Mouse (Mus musculus) liver, postnatal 0 days (tissue): ENCODE measurements around the gene Rcbtb2. TPM values are rescaled to one million over a fixed set of nuclear protein-coding genes. Genes with fewer than 3 reads are reported as not detected.

ENCODE experiments used
- ATAC-seq: fragments of 200-750 bp; cut with Nextera tagmentation; 2 replicates; pipeline ENCODE4 v1.8.0; 2017; ENCODE audit warnings: mild to moderate bottlenecking, moderate library complexity
- DNase-seq: peaks from one replicate; pipeline ENCODE4 v3.0.0-alpha.2; 2016
- H3K27ac ChIP-seq: fragments of 300-500 bp; sonication (generic); 2 replicates; pipeline ENCODE4 v1.5.1; 2014; ENCODE audit warnings: antibody characterized with exemption, moderate library complexity, mild to moderate bottlenecking, low read depth
- H3K27me3 ChIP-seq: fragments of 300-500 bp; sonication (generic); 2 replicates; pipeline ENCODE4 v1.6.1; 2014; ENCODE audit warnings: low read length, control low read depth, mixed read lengths; ENCODE audit not compliant: insufficient read depth
- H3K36me3 ChIP-seq: fragments of 300-500 bp; sonication (generic); replicated peaks from 2 replicates; pipeline ENCODE4 v1.6.1; 2014; ENCODE audit warnings: mild to moderate bottlenecking, control low read depth, low read length, moderate library complexity, mixed read lengths; ENCODE audit not compliant: insufficient read depth
- H3K4me1 ChIP-seq: fragments of 300-500 bp; sonication (generic); 2 replicates; pipeline ENCODE4 v1.6.1; 2014; ENCODE audit warnings: antibody characterized with exemption, mild to moderate bottlenecking, control low read depth; ENCODE audit not compliant: insufficient read depth
- H3K4me2 ChIP-seq: fragments of 300-500 bp; sonication (generic); 2 replicates; pipeline ENCODE4 v1.6.1; 2014; ENCODE audit warnings: low read depth, mild to moderate bottlenecking, low read length, moderate library complexity, mixed read lengths
- H3K4me3 ChIP-seq: fragments of 300-500 bp; sonication (generic); 2 replicates; pipeline ENCODE4 v1.5.1; 2014; ENCODE audit warnings: low read depth, low read length
- H3K9ac ChIP-seq: fragments of 300-500 bp; sonication (generic); replicated peaks from 2 replicates; pipeline ENCODE4 v1.6.1; 2014; ENCODE audit warnings: mild to moderate bottlenecking, moderate library complexity
- H3K9me3 ChIP-seq: fragments of 300-500 bp; sonication (generic); 2 replicates; pipeline ENCODE4 v1.6.1; 2016; ENCODE audit warnings: mild to moderate bottlenecking, control low read depth, low read length, mixed read lengths
- CTCF ChIP-seq: sonication (generic); IDR thresholded peaks from 2 replicates; pipeline ENCODE4 v1.5.1; 2016; ENCODE audit warnings: antibody characterized with exemption, low read depth
- EP300 ChIP-seq: IDR thresholded peaks from 2 replicates; pipeline ENCODE4 v1.6.1; 2016; ENCODE audit warnings: antibody characterized with exemption, low read depth, mild to moderate bottlenecking
- WGBS: fragments of 180-500 bp; shearing (Covaris S2); extraction: QIAGEN DNeasy Blood & Tissue Kit; methylation state at CpG from one replicate; pipeline ENCODE4 v1.1.7; 2014; ENCODE audit not compliant: insufficient replicate concordance; 5-methylcytosine and 5-hydroxymethylcytosine counted together
- polyA plus RNA-seq: library from polyadenylated mRNA; unstranded; fragments of >200 nt; fragmentation: Nextera tagmentation; extraction: Ambion mirVana; gene quantifications from 2 replicates; pipeline ENCODE4 v1.2.1, GENCODE M21; 2015

Gene Rcbtb2
- polyA plus RNA-seq, 1 experiment from 2014 or later = 29.9 TPM

- H3K27me3 ChIP-seq = no peaks in the 10 kb centered on the region
- 46% methylated on average over 3 of the region's 3 CpGs for WGBS
- no peak overlapping the region; the same call in 1 of the 2 replicates for H3K27ac ChIP-seq
- peaks cover 3% of the 10 kb centered on the region; the same call in 1 of the 2 replicates for H3K36me3 ChIP-seq
- no peaks in the 10 kb centered on the region for H3K9me3 ChIP-seq
- H3K4me1 ChIP-seq = peaks cover under 1% of the 10 kb centered on the region; the same call in 1 of the 2 replicates
- H3K4me3 ChIP-seq = peak overlapping the region; percentile 55
- no peak overlapping the region for H3K9ac ChIP-seq
- DNase-seq (no peak), ATAC-seq (no peak)
- peak overlapping the region; percentile 64; the same call in 1 of the 2 replicates for H3K4me2 ChIP-seq
- TF ChIP-seq CTCF (no peak), EP300 (no peak)
Observed at GRCm38 (mm10) chr14:73239857-73240256, 117.0 kb downstream of the Rcbtb2 start.

DNA sequence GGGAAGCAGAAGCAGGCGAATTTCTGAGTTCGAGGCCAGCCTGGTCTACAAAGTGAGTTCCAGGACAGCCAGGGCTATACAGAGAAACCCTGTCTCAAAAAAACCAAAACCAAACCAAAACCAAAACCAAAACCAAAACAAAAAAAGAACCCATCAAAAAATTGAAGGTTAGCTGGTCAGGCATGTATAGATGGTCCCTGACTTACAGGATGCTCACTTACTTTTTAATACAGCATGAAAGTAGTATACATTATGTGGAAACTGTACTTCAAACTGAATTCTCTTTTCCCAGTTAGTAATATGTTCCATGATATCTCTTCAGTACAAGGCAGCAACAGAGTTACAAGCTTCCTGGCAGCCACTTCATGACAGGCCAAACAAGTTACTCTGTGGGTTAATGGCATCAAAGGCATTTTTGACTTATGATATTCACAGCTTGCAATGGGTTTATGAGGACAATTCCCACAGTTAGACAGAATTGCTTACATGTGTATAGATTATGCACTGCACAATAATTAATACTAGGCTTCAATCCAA lies 121.3 kb downstream of the Rcbtb2 start:
- Histone ChIP-seq H3K36me3 (peaks cover 3% of the 10 kb centered on the region), H3K27me3 (no peaks in the 10 kb centered on the region), H3K4me1 (no peaks in the 10 kb centered on the region; the same call in 1 of the 2 replicates), H3K9ac (no peak overlapping the region), H3K27ac (no peak overlapping the region), H3K9me3 (no peaks in the 10 kb centered on the region), H3K4me3 (no peak overlapping the region), H3K4me2 (no peak overlapping the region)
- ATAC-seq (no peak), DNase-seq (no peak)
- TF ChIP-seq EP300 (no peak), CTCF (no peak)
- 83% methylated on average over 2 of the region's 2 CpGs for WGBS

DNA sequence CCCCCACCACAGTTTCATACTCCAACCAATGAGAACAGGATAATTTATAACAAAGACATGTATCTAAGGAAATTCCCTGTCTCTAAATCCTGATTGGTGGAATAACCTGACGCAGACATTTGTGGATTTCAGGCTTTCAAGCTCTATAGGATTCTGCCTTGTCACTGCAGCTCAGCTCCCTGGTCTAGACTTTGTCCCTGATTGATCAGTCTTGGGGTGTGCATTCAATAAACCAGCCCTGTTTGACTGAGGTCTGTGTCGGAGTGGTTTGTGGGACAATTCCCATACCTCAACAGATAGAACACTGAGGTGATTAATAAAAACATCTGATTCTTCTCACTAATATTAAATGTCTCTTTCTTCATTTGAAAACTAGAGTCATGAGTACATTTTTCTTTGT lies 127.2 kb downstream of the Rcbtb2 start:
- 70% methylated on average over 2 of the region's 2 CpGs for WGBS
- no peak for DNase-seq

DNA sequence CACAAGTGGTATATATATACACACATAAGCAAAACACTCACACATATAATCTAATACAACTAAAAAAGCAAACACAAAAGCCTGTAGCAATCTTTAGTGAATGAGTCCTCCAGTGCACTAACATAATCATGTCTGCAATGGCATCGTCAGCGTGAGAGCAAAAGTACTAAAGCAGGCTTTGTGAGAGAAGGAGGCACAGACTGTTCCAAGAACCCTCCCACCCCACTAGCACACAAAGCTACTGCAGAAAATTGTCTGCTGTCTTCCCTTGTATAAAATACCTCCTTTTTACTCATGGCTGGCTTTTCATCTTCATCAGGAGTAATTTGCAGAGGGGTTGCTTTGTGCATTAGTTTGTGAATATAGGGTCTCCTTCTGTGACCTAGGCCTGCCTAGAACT lies 129.4 kb downstream of the Rcbtb2 start:
- H3K27me3 ChIP-seq = no peaks in the 10 kb centered on the region
- 88% methylated on average over 2 of the region's 2 CpGs for WGBS
- no peak overlapping the region for H3K9ac ChIP-seq
- DNase-seq = no peak
- peak overlapping the region; percentile 68 for H3K27ac ChIP-seq
- H3K4me1 ChIP-seq = peaks cover 13% of the 10 kb centered on the region
- H3K4me3 ChIP-seq = no peak overlapping the region
- no peak for ATAC-seq
- TF ChIP-seq EP300 (no peak), CTCF (no peak)
- no peak overlapping the region for H3K4me2 ChIP-seq
- H3K36me3 ChIP-seq = peaks cover 3% of the 10 kb centered on the region
- no peaks in the 10 kb centered on the region for H3K9me3 ChIP-seq

More for the DNA sequence above, 127.2 kb downstream of the Rcbtb2 start:
- peak; percentile 83 for ATAC-seq
- H3K9ac ChIP-seq = no peak overlapping the region
- no peaks in the 10 kb centered on the region for H3K9me3 ChIP-seq
- peaks cover 6% of the 10 kb centered on the region for H3K36me3 ChIP-seq
- peak overlapping the region; percentile 60; the same call in 1 of the 2 replicates for H3K27ac ChIP-seq
- TF ChIP-seq CTCF (no peak), EP300 (peak; percentile 44)
- no peak overlapping the region for H3K4me2 ChIP-seq
- H3K4me1 ChIP-seq = peaks cover 10% of the 10 kb centered on the region; the same call in 1 of the 2 replicates
- no peak overlapping the region for H3K4me3 ChIP-seq
- no peaks in the 10 kb centered on the region for H3K27me3 ChIP-seq

DNA sequence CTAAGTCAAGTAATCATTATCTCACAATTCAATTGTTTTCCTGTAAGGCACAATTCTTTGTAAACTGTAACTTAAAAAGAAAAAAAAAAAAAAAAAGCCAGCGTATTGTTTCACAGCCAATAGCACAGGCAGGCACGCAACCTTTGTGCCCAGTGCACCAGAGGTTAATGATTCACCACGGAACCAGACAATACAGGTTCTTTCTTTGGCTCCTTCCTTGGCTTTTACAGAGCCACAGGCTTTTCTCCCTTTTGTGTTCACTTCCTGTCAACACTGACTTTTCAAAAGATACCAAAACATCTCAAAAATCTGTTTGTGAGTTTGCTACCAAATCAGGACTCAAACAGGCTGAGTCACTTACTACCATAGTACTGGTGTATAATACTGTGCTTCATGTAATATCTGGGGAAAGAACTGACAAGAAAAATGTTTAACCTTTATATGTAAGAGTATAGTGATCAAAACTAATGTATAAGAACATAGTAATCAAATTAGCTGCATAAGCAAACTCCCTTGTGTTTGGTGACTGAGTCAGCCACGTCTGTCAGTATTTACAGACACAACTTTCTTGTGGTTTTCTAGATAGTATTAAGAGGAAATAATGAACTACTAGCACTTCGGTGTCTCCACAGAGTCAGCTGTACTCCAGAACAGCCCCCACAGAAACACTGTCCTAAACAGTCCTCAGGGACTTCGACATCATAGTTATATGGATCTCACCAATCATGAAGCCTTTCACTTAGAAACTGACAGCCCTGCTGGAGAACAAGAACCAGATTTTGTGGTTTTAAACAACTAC lies 130.8 kb downstream of the Rcbtb2 start:
- Histone ChIP-seq H3K27ac (peak overlapping the region; percentile 68), H3K9ac (no peak overlapping the region), H3K9me3 (no peaks in the 10 kb centered on the region), H3K27me3 (no peaks in the 10 kb centered on the region), H3K4me1 (peaks cover 22% of the 10 kb centered on the region), H3K4me3 (no peak overlapping the region), H3K4me2 (no peak overlapping the region), H3K36me3 (peaks cover 3% of the 10 kb centered on the region)
- 33% methylated on average over 6 of the region's 6 CpGs for WGBS
- TF ChIP-seq CTCF (no peak), EP300 (no peak)
- DNase-seq (peak; percentile 44), ATAC-seq (peak; percentile 85)

DNA sequence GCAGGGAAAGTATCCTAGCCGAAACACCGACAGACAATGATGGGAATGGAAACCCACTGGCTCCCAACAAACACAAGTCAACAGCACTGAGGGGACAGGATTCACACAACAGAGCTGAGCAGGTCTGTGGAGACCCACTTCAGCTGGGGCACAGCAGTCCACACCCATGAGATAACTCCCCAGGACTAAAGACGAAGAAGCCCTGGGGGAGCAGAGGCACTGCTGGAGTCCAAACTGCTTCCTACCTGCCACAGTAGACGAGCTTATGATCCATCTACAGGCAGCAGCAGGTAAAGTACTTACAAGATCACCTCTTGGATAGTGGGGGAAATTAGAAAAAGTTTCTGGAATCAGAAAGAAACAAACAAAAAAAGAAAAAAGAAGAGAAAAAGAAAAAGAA lies 131.6 kb downstream of the Rcbtb2 start:
- H3K4me3 ChIP-seq = no peak overlapping the region
- no peak overlapping the region for H3K9ac ChIP-seq
- no peaks in the 10 kb centered on the region for H3K9me3 ChIP-seq
- H3K4me1 ChIP-seq = peaks cover 23% of the 10 kb centered on the region
- DNase-seq (peak; percentile 14), ATAC-seq (no peak)
- H3K36me3 ChIP-seq = peaks cover 8% of the 10 kb centered on the region
- no peak for TF ChIP-seq EP300
- peak; percentile 29 for TF ChIP-seq CTCF
- H3K27ac ChIP-seq = peak overlapping the region; percentile 68
- WGBS = 70% methylated on average over 4 of the region's 4 CpGs
- no peak overlapping the region for H3K4me2 ChIP-seq
- no peaks in the 10 kb centered on the region for H3K27me3 ChIP-seq
